Mouse (Mus musculus): ENCODE measurements around the gene Aldh1a2. TPM values are rescaled to one million over a fixed set of nuclear protein-coding genes. Genes with fewer than 3 reads are reported as not detected.

Aldh1a2 gene
- polyA plus RNA-seq, 1 experiment, result 0.02 TPM

GRCm38 (mm10) chr9:71219161-71219560 is 3.6 kb downstream of the Aldh1a2 start:
- no peak for TF ChIP-seq MAX (IDR thresholded peaks at IDR 0.05; ENCODE audit: low read depth)
- Histone ChIP-seq H3K36me3 (ENCODE audit: control insufficient read depth, insufficient read depth) (no peaks in the 10 kb centered on the region), H3K4me3 (no peak overlapping the region), H3K79me2 (ENCODE audit: control insufficient read depth, insufficient read depth) (no peaks in the 10 kb centered on the region), H3K4me2 (ENCODE audit: low read depth) (no peak overlapping the region), H3ac (ENCODE audit: control insufficient read depth, insufficient read length) (no peak overlapping the region), H3K27me3 (ENCODE audit: control insufficient read depth, insufficient read depth, insufficient read length) (peaks cover 20% of the 10 kb centered on the region)

- peaks cover 12% of the 10 kb centered on the region for H3K27me3 ChIP-seq (ENCODE audit: control insufficient read depth, insufficient read depth, insufficient read length)
- no peak overlapping the region for H3K4me3 ChIP-seq
- H3K36me3 ChIP-seq (ENCODE audit: control insufficient read depth, insufficient read depth), result no peaks in the 10 kb centered on the region
- no peaks in the 10 kb centered on the region for H3K79me2 ChIP-seq (ENCODE audit: control insufficient read depth, insufficient read depth)
- no peak for TF ChIP-seq MYOG (IDR thresholded peaks at IDR 0.05; ENCODE audit: control insufficient read depth in 1 of 3, insufficient read depth in 1 of 3, insufficient read length in 2 of 3, low read depth in 2 of 3)
- TF ChIP-seq SRF (IDR thresholded peaks at IDR 0.05; ENCODE audit: control insufficient read depth, insufficient read length, low read depth), result no peak
- no peak for TF ChIP-seq POLR2AphosphoS2 (IDR thresholded peaks at IDR 0.05; ENCODE audit: insufficient read length, low read depth)
- TF ChIP-seq USF1 (IDR thresholded peaks at IDR 0.05; ENCODE audit: low read depth), result no peak
- TF ChIP-seq REST (IDR thresholded peaks at IDR 0.05; ENCODE audit: insufficient read depth, insufficient read length), result no peak
- TF ChIP-seq MYOD1 (IDR thresholded peaks at IDR 0.05; ENCODE audit: control insufficient read depth in 1 of 3, insufficient read length in 2 of 3, low read depth in 2 of 3), result no peak
- TF ChIP-seq TCF12 (IDR thresholded peaks at IDR 0.05; ENCODE audit: insufficient read depth, poor library complexity, severe bottlenecking), result no peak
- TF ChIP-seq MAX (IDR thresholded peaks at IDR 0.05; ENCODE audit: low read depth), result no peak
- no peak for TF ChIP-seq CEBPB (IDR thresholded peaks at IDR 0.05; ENCODE audit: insufficient read depth, poor library complexity, severe bottlenecking)
- no peak overlapping the region for H3ac ChIP-seq (ENCODE audit: control insufficient read depth, insufficient read length)
- H3K4me2 ChIP-seq (ENCODE audit: low read depth), result no peak overlapping the region
These were observed 4.8 kb downstream of the Aldh1a2 start for GRCm38 (mm10) chr9:71220401-71220800.

GRCm38 (mm10) chr9:71227226-71227970 is 11.8 kb downstream of the Aldh1a2 start:
- H3ac ChIP-seq (ENCODE audit: control insufficient read depth, insufficient read length), result no peak overlapping the region
- H3K27me3 ChIP-seq (ENCODE audit: control insufficient read depth, insufficient read depth, insufficient read length), result no peaks in the 10 kb centered on the region
- no peak overlapping the region for H3K4me2 ChIP-seq (ENCODE audit: low read depth)

GRCm38 (mm10) chr9:71230011-71230410 is 14.4 kb downstream of the Aldh1a2 start:
- no peak overlapping the region for H3K4me3 ChIP-seq
- no peak for TF ChIP-seq REST (IDR thresholded peaks at IDR 0.05; ENCODE audit: insufficient read depth, insufficient read length)
- TF ChIP-seq MAX (IDR thresholded peaks at IDR 0.05; ENCODE audit: low read depth), result no peak
- no peak overlapping the region for H3K4me2 ChIP-seq (ENCODE audit: low read depth)
- H3K79me2 ChIP-seq (ENCODE audit: control insufficient read depth, insufficient read depth), result no peaks in the 10 kb centered on the region
- no peaks in the 10 kb centered on the region for H3K36me3 ChIP-seq (ENCODE audit: control insufficient read depth, insufficient read depth)
- no peaks in the 10 kb centered on the region for H3K27me3 ChIP-seq (ENCODE audit: control insufficient read depth, insufficient read depth, insufficient read length)
- no peak overlapping the region for H3ac ChIP-seq (ENCODE audit: control insufficient read depth, insufficient read length)

More at GRCm38 (mm10) chr9:71227226-71227970, 11.8 kb downstream of the Aldh1a2 start:
- Histone ChIP-seq H3K36me3 (ENCODE audit: control insufficient read depth, insufficient read depth) (no peaks in the 10 kb centered on the region), H3K79me2 (ENCODE audit: control insufficient read depth, insufficient read depth) (no peaks in the 10 kb centered on the region), H3K4me3 (no peak overlapping the region)
- no peak for TF ChIP-seq POLR2AphosphoS2 (IDR thresholded peaks at IDR 0.05; ENCODE audit: insufficient read length, low read depth)
- TF ChIP-seq SRF (IDR thresholded peaks at IDR 0.05; ENCODE audit: control insufficient read depth, insufficient read length, low read depth), result no peak
- no peak for TF ChIP-seq TCF3 (IDR thresholded peaks at IDR 0.05; ENCODE audit: insufficient read length, low read depth)

GRCm38 (mm10) chr9:71236540-71236939 is 21.0 kb downstream of the Aldh1a2 start:
- H3ac ChIP-seq (ENCODE audit: control insufficient read depth, insufficient read length), result no peak overlapping the region
- H3K4me3 ChIP-seq, result no peak overlapping the region
- no peaks in the 10 kb centered on the region for H3K36me3 ChIP-seq (ENCODE audit: control insufficient read depth, insufficient read depth)
- H3K79me2 ChIP-seq (ENCODE audit: control insufficient read depth, insufficient read depth), result no peaks in the 10 kb centered on the region
- no peak for TF ChIP-seq E2F4 (IDR thresholded peaks at IDR 0.05; ENCODE audit: insufficient read depth)
- no peak for TF ChIP-seq CEBPB (IDR thresholded peaks at IDR 0.05; ENCODE audit: insufficient read depth, poor library complexity, severe bottlenecking)
- TF ChIP-seq TCF3 (IDR thresholded peaks at IDR 0.05; ENCODE audit: insufficient read length, low read depth), result no peak
- TF ChIP-seq MYOD1 (IDR thresholded peaks at IDR 0.05; ENCODE audit: control insufficient read depth in 1 of 3, insufficient read length in 2 of 3, low read depth in 2 of 3), result no peak
- no peak for TF ChIP-seq POLR2AphosphoS2 (IDR thresholded peaks at IDR 0.05; ENCODE audit: insufficient read length, low read depth)
- TF ChIP-seq USF1 (IDR thresholded peaks at IDR 0.05; ENCODE audit: low read depth), result no peak
- TF ChIP-seq REST (IDR thresholded peaks at IDR 0.05; ENCODE audit: insufficient read depth, insufficient read length), result no peak
- no peak for TF ChIP-seq POLR2A (IDR thresholded peaks at IDR 0.05; ENCODE audit: insufficient read length, low read depth)
- H3K4me2 ChIP-seq (ENCODE audit: low read depth), result no peak overlapping the region
- no peaks in the 10 kb centered on the region for H3K27me3 ChIP-seq (ENCODE audit: control insufficient read depth, insufficient read depth, insufficient read length)

- Histone ChIP-seq H3ac (ENCODE audit: control insufficient read depth, insufficient read length) (no peak overlapping the region), H3K4me3 (no peak overlapping the region), H3K4me2 (ENCODE audit: low read depth) (no peak overlapping the region), H3K79me2 (ENCODE audit: control insufficient read depth, insufficient read depth) (no peaks in the 10 kb centered on the region), H3K27me3 (ENCODE audit: control insufficient read depth, insufficient read depth, insufficient read length) (no peaks in the 10 kb centered on the region), H3K36me3 (ENCODE audit: control insufficient read depth, insufficient read depth) (no peaks in the 10 kb centered on the region)
- TF ChIP-seq TCF12 (IDR thresholded peaks at IDR 0.05; ENCODE audit: insufficient read depth, poor library complexity, severe bottlenecking), result no peak
- no peak for TF ChIP-seq POLR2AphosphoS2 (IDR thresholded peaks at IDR 0.05; ENCODE audit: insufficient read length, low read depth)
- no peak for TF ChIP-seq POLR2A (IDR thresholded peaks at IDR 0.05; ENCODE audit: insufficient read length, low read depth)
- TF ChIP-seq E2F4 (IDR thresholded peaks at IDR 0.05; ENCODE audit: insufficient read depth), result no peak
- no peak for TF ChIP-seq USF1 (IDR thresholded peaks at IDR 0.05; ENCODE audit: low read depth)
- TF ChIP-seq SRF (IDR thresholded peaks at IDR 0.05; ENCODE audit: control insufficient read depth, insufficient read length, low read depth), result no peak
- no peak for TF ChIP-seq MYOG (IDR thresholded peaks at IDR 0.05; ENCODE audit: control insufficient read depth in 1 of 3, insufficient read depth in 1 of 3, insufficient read length in 2 of 3, low read depth in 2 of 3)
These were observed 24.3 kb downstream of the Aldh1a2 start for GRCm38 (mm10) chr9:71239926-71240325.
